Comparison of ENCODE assay signal across 8 mouse cellular contexts in genomic region chr11:119036934-119037779, GRCm38 (mm10). TPM values are rescaled to one million over a fixed set of nuclear protein-coding genes. Genes with fewer than 3 reads are reported as not detected.
DNase-seq lines count a peak whose midpoint lies in the region; ATAC-seq and TF ChIP-seq lines count a peak whose summit lies in the region.

No protein-coding gene starts in this region.

- peaks cover 13% of the 10 kb centered on the region for H3K79me2 ChIP-seq in myocyte (ENCODE audit: control insufficient read depth, insufficient read depth)

- peak overlapping the region; percentile 73 for H3K4me3 ChIP-seq in E14TG2a.4 (replicated peaks; ENCODE audit: low read length)
- peak overlapping the region; percentile 43 for H3K4me3 ChIP-seq in forebrain, embryonic 11.5 days (ENCODE audit: low read depth, low read length)
- H3K4me3 ChIP-seq in kidney, postnatal 0 days (replicated peaks; ENCODE audit: low read depth, low read length): peak overlapping the region; percentile 50
- peak overlapping the region; percentile 40 for H3K4me3 ChIP-seq in myocyte

- H3K4me1 ChIP-seq in E14TG2a.4 (replicated peaks; ENCODE audit: low read depth, low read length): peaks cover 71% of the 10 kb centered on the region
- H3K4me1 ChIP-seq in forebrain, embryonic 11.5 days (replicated peaks; ENCODE audit: control insufficient read depth, insufficient read depth, low read length): peaks cover 42% of the 10 kb centered on the region
- H3K4me1 ChIP-seq in kidney, postnatal 0 days (replicated peaks; ENCODE audit: insufficient read depth, low read length): peaks cover 35% of the 10 kb centered on the region

- no peak overlapping the region for H3K27ac ChIP-seq in forebrain, embryonic 11.5 days (ENCODE audit: low read depth, low read length)
- no peak overlapping the region for H3K27ac ChIP-seq in kidney, postnatal 0 days

- peak; percentile 74 for TF ChIP-seq POLR2A in myocyte (IDR thresholded peaks at IDR 0.05; ENCODE audit: insufficient read length, low read depth)

- peak overlapping the region; percentile 14 for H3ac ChIP-seq in myocyte (ENCODE audit: control insufficient read depth, insufficient read length)

- TF ChIP-seq CTCF in E14TG2a.4 (conservative IDR thresholded peaks at IDR 0.05; ENCODE audit: low read length): no peak
- TF ChIP-seq CTCF in kidney, postnatal 0 days (IDR thresholded peaks at IDR 0.05; ENCODE audit: low read depth): no peak

- no peak for ATAC-seq in forebrain, embryonic 11.5 days (replicated peaks; ENCODE audit: low FRiP score)
- no peak for ATAC-seq in kidney, postnatal 0 days (replicated peaks; ENCODE audit: low FRiP score, low read depth)

- under 1% methylated on average over 57 of the region's 57 CpGs for WGBS in forebrain, embryonic 11.5 days
- 3% methylated on average over 57 of the region's 57 CpGs for WGBS in kidney, postnatal 0 days

- H3K27me3 ChIP-seq in E14TG2a.4 (ENCODE audit: insufficient read depth, low read length) (peaks cover 90% of the 10 kb centered on the region), myocyte (ENCODE audit: control insufficient read depth, insufficient read depth, insufficient read length) (peaks cover under 1% of the 10 kb centered on the region)
- peaks cover 59% of the 10 kb centered on the region for H3K27me3 ChIP-seq in forebrain, embryonic 11.5 days (ENCODE audit: control insufficient read depth, insufficient read depth, low read length)
- peaks cover 28% of the 10 kb centered on the region for H3K27me3 ChIP-seq in kidney, postnatal 0 days (ENCODE audit: insufficient read depth, low read length)

- H3K4me2 ChIP-seq in forebrain, embryonic 11.5 days (ENCODE audit: low read depth, low read length, severe bottlenecking): peak overlapping the region; percentile 83
- peak overlapping the region; percentile 93 for H3K4me2 ChIP-seq in kidney, postnatal 0 days (ENCODE audit: low read length)
- peak overlapping the region; percentile 97 for H3K4me2 ChIP-seq in myocyte (ENCODE audit: low read depth)

- H3K9ac ChIP-seq in forebrain, embryonic 11.5 days (ENCODE audit: low read length): peak overlapping the region; percentile 55
- H3K9ac ChIP-seq in kidney, postnatal 0 days (ENCODE audit: low read depth, low read length): peak overlapping the region; percentile 54; the same call in 1 of the 2 replicates

- H3K9me3 ChIP-seq in E14TG2a.4 (ENCODE audit: low read length): peaks cover 11% of the 10 kb centered on the region
- H3K9me3 ChIP-seq in forebrain, embryonic 11.5 days (ENCODE audit: control insufficient read depth, low read length): no peaks in the 10 kb centered on the region
- H3K9me3 ChIP-seq in kidney, postnatal 0 days (replicated peaks; ENCODE audit: low read length): no peaks in the 10 kb centered on the region

- peak; percentile 38 for DNase-seq in cerebellum, adult 9-10 months
- DNase-seq in cerebellum, adult 8-10 months: no peak
- DNase-seq in forebrain, embryonic 11.5 days (ENCODE audit: low spot score): peak; percentile 73
- no peak for DNase-seq in kidney, postnatal 0 days (ENCODE audit: low spot score)
- DNase-seq in gastrocnemius, postnatal 36 days: no peak
- no peak for DNase-seq in gastrocnemius, postnatal 4 days (ENCODE audit: low spot score in 2 of 2)

- intact Hi-C loops in gastrocnemius, postnatal 36 days (cut with DNase I): loop anchor here (5.0 kb wide), 1 partner anchor 50 kb away; the partner anchor contains the start of gene Cbx4

- no peaks in the 10 kb centered on the region for H3K36me3 ChIP-seq in E14TG2a.4 (ENCODE audit: insufficient read depth, low read length)
- no peaks in the 10 kb centered on the region for H3K36me3 ChIP-seq in forebrain, embryonic 11.5 days (ENCODE audit: control insufficient read depth, insufficient read depth, low read length)
- 0 out of 2 replicates have a peak, but pooled peaks cover 4% of the 10 kb centered on the region for H3K36me3 ChIP-seq in kidney, postnatal 0 days (ENCODE audit: insufficient read depth, low read length)
- no peaks in the 10 kb centered on the region for H3K36me3 ChIP-seq in myocyte (ENCODE audit: control insufficient read depth, insufficient read depth)

TF ChIP-seq in myocyte, 11 proteins besides CTCF, POLR2A, EP300 and RAD21:
- TF ChIP-seq POLR2AphosphoS2 (IDR thresholded peaks at IDR 0.05; ENCODE audit: insufficient read length, low read depth) (peak; percentile 56), MYOG (IDR thresholded peaks at IDR 0.05; ENCODE audit: control insufficient read depth in 1 of 3, insufficient read depth in 1 of 3, insufficient read length in 2 of 3, low read depth in 2 of 3) (no peak), MYOD1 (IDR thresholded peaks at IDR 0.05; ENCODE audit: control insufficient read depth in 1 of 3, insufficient read length in 2 of 3, low read depth in 2 of 3) (peak in 1 of 3 experiments; percentile 3), TCF12 (IDR thresholded peaks at IDR 0.05; ENCODE audit: insufficient read depth, poor library complexity, severe bottlenecking) (no peak)
TF ChIP-seq in myocyte: peak in this region for 2.

RNA-seq across cellular contexts. Expression of gene Cbx8, which starts 3.6 kb away (rescaled TPM):
- polyA plus RNA-seq in forebrain, embryonic 11.5 days (2014; fragmentation: Nextera tagmentation; extraction: Ambion mirVana): 9.5 and 11.2 TPM in 2 replicates
- 6.1 and 7.7 TPM in 2 replicates for polyA plus RNA-seq in kidney, postnatal 0 days (2015; fragmentation: Nextera tagmentation; extraction: Ambion mirVana)
- polyA plus RNA-seq in myocyte (2012; fragmentation: generic; extraction: Trizol): 4.9 TPM
- 1 to 10 TPM; 1.5 to 1.9 TPM for total RNA-seq in gastrocnemius, postnatal 36 days (2021)
- total RNA-seq in gastrocnemius, postnatal 4 days (2021): 1 to 10 TPM; 4.6 to 5.3 TPM

RNA-seq across cellular contexts. Expression of gene Cbx2, which starts 14.4 kb away (rescaled TPM):
- 101 and 103 TPM in 2 replicates for polyA plus RNA-seq in forebrain, embryonic 11.5 days (2014; fragmentation: Nextera tagmentation; extraction: Ambion mirVana)
- 16.7 and 18.4 TPM in 2 replicates for polyA plus RNA-seq in kidney, postnatal 0 days (2015; fragmentation: Nextera tagmentation; extraction: Ambion mirVana)
- 10.2 TPM for polyA plus RNA-seq in myocyte (2012; fragmentation: generic; extraction: Trizol)
- 1 to 10 TPM in 1 of 2 experiments, under 1 TPM in 1; 0.79 to 1.1 TPM for total RNA-seq in gastrocnemius, postnatal 36 days (2021)
- 1 to 10 TPM; 5.4 to 5.6 TPM for total RNA-seq in gastrocnemius, postnatal 4 days (2021)

RNA-seq across cellular contexts. Expression of gene Cbx4, which starts 48.9 kb away (rescaled TPM):
- 6.4 and 7.0 TPM in 2 replicates for polyA plus RNA-seq in forebrain, embryonic 11.5 days (2014; fragmentation: Nextera tagmentation; extraction: Ambion mirVana)
- 8.0 and 9.7 TPM in 2 replicates for polyA plus RNA-seq in kidney, postnatal 0 days (2015; fragmentation: Nextera tagmentation; extraction: Ambion mirVana)
- polyA plus RNA-seq in myocyte (2012; fragmentation: generic; extraction: Trizol): 29.9 TPM
- 1 to 10 TPM; 1.6 to 3.0 TPM for total RNA-seq in gastrocnemius, postnatal 36 days (2021)
- total RNA-seq in gastrocnemius, postnatal 4 days (2021): 10 to 100 TPM; 10.4 to 10.7 TPM

RNA-seq across cellular contexts. Expression of gene Enpp7, which starts 49.2 kb away (rescaled TPM):
- polyA plus RNA-seq in forebrain, embryonic 11.5 days (2014; fragmentation: Nextera tagmentation; extraction: Ambion mirVana): not detected in 2 replicates
- polyA plus RNA-seq in kidney, postnatal 0 days (2015; fragmentation: Nextera tagmentation; extraction: Ambion mirVana): not detected in 2 replicates
- polyA plus RNA-seq in myocyte (2012; fragmentation: generic; extraction: Trizol): not detected
- total RNA-seq in gastrocnemius, postnatal 36 days (2021): not detected
- total RNA-seq in gastrocnemius, postnatal 4 days (2021): not detected

Comparison
In these comparisons a context has a peak if more than half of its experiments do, and no peak if none do; other contexts are left out.
1. DNase-seq: peak in cerebellum, adult 9-10 months (single experiment) and forebrain, embryonic 11.5 days (single experiment); none in cerebellum, adult 8-10 months (single experiment), kidney, postnatal 0 days (single experiment), gastrocnemius, postnatal 36 days (0 of 2) and gastrocnemius, postnatal 4 days (0 of 2).
2. Peak in every context shown above with its lines, with median percentiles within 50 percentile points of each other: H3K4me3 ChIP-seq and H3K4me2 ChIP-seq.